In the genomic region with DNA sequence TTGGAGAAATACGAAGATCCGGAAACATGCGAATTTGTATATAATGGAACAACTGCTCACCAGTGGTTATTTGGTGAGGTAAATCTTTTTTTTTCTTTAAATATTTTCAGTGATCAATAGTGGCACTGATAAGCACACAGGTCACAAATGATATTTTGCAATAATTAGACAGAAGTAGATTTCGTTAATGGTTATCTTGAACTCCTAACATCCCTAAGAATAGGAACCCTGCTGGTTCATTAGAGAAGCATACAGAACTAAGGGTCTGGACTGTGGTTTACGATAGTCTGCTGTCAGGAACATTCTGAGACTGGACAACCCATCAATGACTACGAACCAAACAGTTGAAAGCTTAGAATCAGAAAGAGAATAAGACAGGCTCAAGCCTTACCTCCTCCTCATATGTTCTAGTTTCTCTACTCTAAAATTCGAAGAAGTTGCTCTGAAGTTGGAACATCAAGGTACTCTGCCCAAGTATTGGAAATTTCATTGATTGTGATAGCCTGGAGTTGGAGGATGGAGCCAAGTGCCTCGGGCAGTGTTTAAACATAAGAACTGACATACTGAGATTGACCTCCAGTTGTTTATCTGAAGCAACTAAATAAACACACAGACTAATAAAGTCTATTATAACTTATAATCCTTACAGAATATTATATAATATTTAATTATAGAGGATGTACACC, we compare ENCODE assay signal across 30 mouse cellular contexts.
"Had no signal": no experiment of that assay in that cellular context is flagged by ENCODE, and none has a peak within 500 bp of the region (broad histone marks: within the 10 kb centered on the region; RNA-seq: fewer than 3 reads in every experiment).

No protein-coding gene starts in this region.

- H3K9me3 ChIP-seq: limb, embryonic 10.5 days; limb, embryonic 12.5 days; limb, embryonic 13.5 days; limb, embryonic 15.5 days; liver, embryonic 13.5 days; liver, embryonic 15.5 days; lung, embryonic 15.5 days; megakaryocyte, embryonic 14.5 days; midbrain, embryonic 10.5 days; midbrain, embryonic 12.5 days; midbrain, embryonic 13.5 days; midbrain, embryonic 15.5 days; neural tube, embryonic 12.5 days had no signal

- H3K9ac ChIP-seq: limb, embryonic 12.5 days; limb, embryonic 13.5 days; limb, embryonic 15.5 days; liver, embryonic 13.5 days; liver, embryonic 14.5 days; liver, embryonic 15.5 days; lung, embryonic 14.5 days; lung, embryonic 15.5 days; midbrain, embryonic 12.5 days; midbrain, embryonic 13.5 days; midbrain, embryonic 15.5 days; neural tube, embryonic 12.5 days had no signal

- H3K36me3 ChIP-seq: limb, embryonic 10.5 days; limb, embryonic 12.5 days; limb, embryonic 13.5 days; limb, embryonic 15.5 days; liver, embryonic 13.5 days; liver, embryonic 15.5 days; lung, embryonic 15.5 days; midbrain, embryonic 10.5 days; midbrain, embryonic 12.5 days; midbrain, embryonic 13.5 days; midbrain, embryonic 15.5 days; neural tube, embryonic 12.5 days had no signal

- H3K27ac ChIP-seq: left cerebral cortex, adult 2 months; limb, embryonic 10.5 days; limb, embryonic 12.5 days; limb, embryonic 13.5 days; limb, embryonic 15.5 days; liver, embryonic 13.5 days; liver, embryonic 14.5 days; liver, embryonic 15.5 days; lung, embryonic 15.5 days; macrophage; midbrain, embryonic 10.5 days; midbrain, embryonic 12.5 days; midbrain, embryonic 13.5 days; midbrain, embryonic 15.5 days; neural tube, embryonic 12.5 days had no signal

- ATAC-seq: lung, postnatal 0 days; midbrain, embryonic 13.5 days; midbrain, embryonic 15.5 days; midbrain, embryonic 16.5 days had no signal

- DNase-seq: layer of hippocampus, postnatal 36 days; left cerebral cortex, postnatal 4 days; liver, embryonic 13.5 days; lung, adult 18-20 months; lung, adult 2 months; lung, embryonic 14.5 days; lung, postnatal 10 days; lung, postnatal 14 days; lung, postnatal 36 days; lung, postnatal 4 days; midbrain, embryonic 14.5 days had no signal

- H3K4me1 ChIP-seq: limb, embryonic 12.5 days; limb, embryonic 13.5 days; limb, embryonic 15.5 days; liver, embryonic 13.5 days; liver, embryonic 15.5 days; lung, embryonic 15.5 days; megakaryocyte, embryonic 14.5 days; midbrain, embryonic 10.5 days; midbrain, embryonic 12.5 days; midbrain, embryonic 13.5 days; midbrain, embryonic 15.5 days; neural tube, embryonic 12.5 days had no signal

- H3K4me3 ChIP-seq: left cerebral cortex, adult 2 months; limb, embryonic 10.5 days; limb, embryonic 12.5 days; limb, embryonic 13.5 days; limb, embryonic 15.5 days; liver, embryonic 13.5 days; liver, embryonic 15.5 days; lung, embryonic 15.5 days; megakaryocyte, embryonic 14.5 days; midbrain, embryonic 10.5 days; midbrain, embryonic 12.5 days; midbrain, embryonic 13.5 days; midbrain, embryonic 15.5 days; myocyte; neural tube, embryonic 12.5 days had no signal

- H3K27me3 ChIP-seq: limb, embryonic 12.5 days; limb, embryonic 13.5 days; limb, embryonic 15.5 days; liver, embryonic 13.5 days; liver, embryonic 15.5 days; lung, embryonic 15.5 days; megakaryocyte, embryonic 14.5 days; midbrain, embryonic 12.5 days; midbrain, embryonic 13.5 days; midbrain, embryonic 15.5 days; neural tube, embryonic 12.5 days had no signal

- H3K4me2 ChIP-seq: limb, embryonic 12.5 days; limb, embryonic 13.5 days; limb, embryonic 15.5 days; liver, embryonic 13.5 days; liver, embryonic 15.5 days; lung, embryonic 14.5 days; lung, embryonic 15.5 days; midbrain, embryonic 11.5 days; midbrain, embryonic 12.5 days; midbrain, embryonic 13.5 days; midbrain, embryonic 15.5 days; neural tube, embryonic 12.5 days had no signal
